In genomic region chr10:76729631-76730620, GRCm38 (mm10) we compare ENCODE assay signal across 9 mouse cellular contexts. TPM values are rescaled to one million over a fixed set of nuclear protein-coding genes. Genes with fewer than 3 reads are reported as not detected.
A peak's percentile ranks its signal among the peaks of the same experiment; 100 is the strongest.
DNase-seq lines count a peak whose midpoint lies in the region; ATAC-seq lines count a peak whose summit lies in the region.
"Had no signal": no experiment of that assay in that cellular context is flagged by ENCODE, and none has a peak within 500 bp of the region (broad histone marks: within the 10 kb centered on the region; RNA-seq: fewer than 3 reads in every experiment).

No protein-coding gene starts in this region.

- no peak overlapping the region for H3K27ac ChIP-seq in liver, embryonic 11.5 days (ENCODE audit: low read depth, low read length)
- H3K27ac ChIP-seq in midbrain, embryonic 11.5 days (ENCODE audit: low read depth, low read length): no peak overlapping the region
- H3K27ac ChIP-seq: liver, embryonic 13.5 days had no signal

- peak; percentile 25 for DNase-seq in liver, embryonic 11.5 days (ENCODE audit: low spot score)
- no peak for DNase-seq in liver
- DNase-seq in frontal cortex, postnatal 25 days (ENCODE audit: low spot score in 2 of 2): peak; percentile 32 to 55
- DNase-seq in layer of hippocampus, adult 9-11 months: peak; percentile 82
- peak; percentile 30 for DNase-seq in retina, postnatal 7 days (ENCODE audit: low read depth, low spot score)
- DNase-seq in adrenal gland, postnatal 25 days: no peak
- no peak for DNase-seq in midbrain, embryonic 11.5 days (ENCODE audit: low spot score, missing footprints)
- no peak for DNase-seq in natural killer cell, adult 2 months (ENCODE audit: low spot score in 2 of 2)
- DNase-seq: liver, embryonic 13.5 days had no signal

- H3K27me3 ChIP-seq in liver, embryonic 11.5 days (replicated peaks; ENCODE audit: control insufficient read depth, insufficient read depth, low read length): no peaks in the 10 kb centered on the region
- no peaks in the 10 kb centered on the region for H3K27me3 ChIP-seq in midbrain, embryonic 11.5 days (ENCODE audit: control insufficient read depth, insufficient read depth, low read length)
- H3K27me3 ChIP-seq: liver, embryonic 13.5 days had no signal

- H3K4me1 ChIP-seq in liver, embryonic 11.5 days (replicated peaks; ENCODE audit: control insufficient read depth, insufficient read depth, low read length): 0 out of 2 replicates have a peak, but pooled peaks cover 7% of the 10 kb centered on the region
- H3K4me1 ChIP-seq in midbrain, embryonic 11.5 days (ENCODE audit: control insufficient read depth, insufficient read depth, low read length): no peaks in the 10 kb centered on the region; the same call in 1 of the 2 replicates

- ATAC-seq in liver, embryonic 11.5 days (replicated peaks; ENCODE audit: low FRiP score): no peak
- no peak for ATAC-seq in midbrain, embryonic 11.5 days (ENCODE audit: low FRiP score)

- no peak overlapping the region for H3K9ac ChIP-seq in liver, embryonic 11.5 days (ENCODE audit: low read depth, low read length)
- no peak overlapping the region for H3K9ac ChIP-seq in midbrain, embryonic 11.5 days (ENCODE audit: low read length)
- H3K9ac ChIP-seq: liver, embryonic 13.5 days had no signal

- 83% methylated on average over 19 of the region's 19 CpGs for WGBS in liver, embryonic 11.5 days
- 85% methylated on average over 19 of the region's 19 CpGs for WGBS in midbrain, embryonic 11.5 days

- no peak overlapping the region for H3K4me3 ChIP-seq in liver, embryonic 11.5 days (ENCODE audit: low read depth, low read length)
- no peak overlapping the region for H3K4me3 ChIP-seq in midbrain, embryonic 11.5 days (ENCODE audit: low read depth, low read length)
- H3K4me3 ChIP-seq: liver, embryonic 13.5 days had no signal

- no peak overlapping the region for H3K4me2 ChIP-seq in liver, embryonic 11.5 days
- no peak overlapping the region for H3K4me2 ChIP-seq in midbrain, embryonic 11.5 days
- H3K4me2 ChIP-seq: liver, embryonic 13.5 days had no signal

- no peaks in the 10 kb centered on the region for H3K36me3 ChIP-seq in liver, embryonic 11.5 days (ENCODE audit: control insufficient read depth, insufficient read depth, low read length)
- no peaks in the 10 kb centered on the region for H3K36me3 ChIP-seq in midbrain, embryonic 11.5 days (ENCODE audit: control insufficient read depth, insufficient read depth, low read length)
- H3K36me3 ChIP-seq: liver, embryonic 13.5 days had no signal

- no peaks in the 10 kb centered on the region for H3K9me3 ChIP-seq in liver, embryonic 11.5 days (ENCODE audit: control insufficient read depth, low read length)
- H3K9me3 ChIP-seq in midbrain, embryonic 11.5 days (ENCODE audit: control insufficient read depth, low read length): no peaks in the 10 kb centered on the region
- H3K9me3 ChIP-seq: liver, embryonic 13.5 days had no signal

RNA-seq across cellular contexts. Expression of gene Col6a1, which starts 4.0 kb away (rescaled TPM):
- polyA plus RNA-seq in liver, embryonic 11.5 days (2014; fragmentation: Nextera tagmentation; extraction: Ambion mirVana): 18.1 and 20.8 TPM in 2 replicates
- 427 and 469 TPM in 2 replicates for total RNA-seq in adrenal gland, postnatal 25 days (2021)
- polyA plus RNA-seq in midbrain, embryonic 11.5 days (2014; fragmentation: Nextera tagmentation; extraction: Ambion mirVana): 12.8 and 12.9 TPM in 2 replicates

Comparison
In these comparisons a context has a peak if more than half of its experiments do, and no peak if none do; other contexts are left out.
1. DNase-seq: peak in liver, embryonic 11.5 days (single experiment), frontal cortex, postnatal 25 days (2 of 2), layer of hippocampus, adult 9-11 months (single experiment) and retina, postnatal 7 days (single experiment); none in liver (single experiment), adrenal gland, postnatal 25 days (single experiment), midbrain, embryonic 11.5 days (single experiment) and natural killer cell, adult 2 months (0 of 2).